Mouse (Mus musculus): ENCODE measurements around the gene Tfb2m. TPM values are rescaled to one million over a fixed set of nuclear protein-coding genes. Genes with fewer than 3 reads are reported as not detected.
A peak's percentile ranks its signal among the peaks of the same experiment; 100 is the strongest.

The Tfb2m gene
- 10 to 100 TPM; 49.4 to 56.2 TPM for total RNA-seq (2021)

- peak; percentile 98 to 100 for DNase-seq
- intact Hi-C loops (cut with DNase I), result loop anchor here (1.0 to 10.0 kb wide), 4 partner anchors 41 to 259 kb away; partner anchors contain the start of genes Ahctf1 and Gm10518
Observed at GRCm38 (mm10) chr1:179545768-179546550, at the start of gene Tfb2m, which contains the start of gene Cnst. Gene Tfb2m, minus strand, starts transcription at chr1:179546267. Gene Cnst, plus strand, starts transcription at chr1:179546370.

GRCm38 (mm10) chr1:179592972-179593371 is 46.9 kb upstream of the Tfb2m start:
- peak in 1 of 2 experiments; percentile 36 for DNase-seq

GRCm38 (mm10) chr1:179592143-179592542 is 46.1 kb upstream of the Tfb2m start:
- intact Hi-C loops (cut with DNase I), result no loop called here
- DNase-seq, result no peak

More at GRCm38 (mm10) chr1:179592972-179593371, 46.9 kb upstream of the Tfb2m start:
- intact Hi-C loops (cut with DNase I), result no loop called here

- intact Hi-C loops (cut with DNase I), result no loop called here
- no peak for DNase-seq
Observed at GRCm38 (mm10) chr1:179591639-179592038, 45.6 kb upstream of the Tfb2m start.

- intact Hi-C loops (cut with DNase I), result no loop called here
Observed at GRCm38 (mm10) chr1:179588230-179588629, 42.2 kb upstream of the Tfb2m start.

GRCm38 (mm10) chr1:179586430-179587095 is 40.5 kb upstream of the Tfb2m start:
- DNase-seq, result no peak
- intact Hi-C loops (cut with DNase I), result loop anchor here (2.0 kb wide), 1 partner anchor 40 kb away; the partner anchor contains the start of genes Cnst and Tfb2m

More at GRCm38 (mm10) chr1:179588230-179588629, 42.2 kb upstream of the Tfb2m start:
- no peak for DNase-seq

- DNase-seq, result no peak
- intact Hi-C loops (cut with DNase I), result loop anchor here (2.0 kb wide), 1 partner anchor 39 kb away; the partner anchor contains the start of genes Cnst and Tfb2m
Observed at GRCm38 (mm10) chr1:179585646-179586045, 39.6 kb upstream of the Tfb2m start.

- no peak for DNase-seq
- intact Hi-C loops (cut with DNase I), result loop anchor here (5.0 kb wide), 1 partner anchor 1563 kb away; no protein-coding TSS in a partner anchor
Observed at GRCm38 (mm10) chr1:179584220-179584619, 38.2 kb upstream of the Tfb2m start.

GRCm38 (mm10) chr1:179583090-179583489 is 37.0 kb upstream of the Tfb2m start:
- intact Hi-C loops (cut with DNase I), result loop anchor here (5.0 kb wide), 1 partner anchor 1564 kb away; no protein-coding TSS in a partner anchor
- no peak for DNase-seq

- no peak for DNase-seq
- intact Hi-C loops (cut with DNase I), result loop anchor here (5.0 kb wide), 1 partner anchor 1565 kb away; no protein-coding TSS in a partner anchor
Observed at GRCm38 (mm10) chr1:179582021-179582433, 36.0 kb upstream of the Tfb2m start.

- intact Hi-C loops (cut with DNase I), result loop anchor here (2.0 to 5.0 kb wide), 2 partner anchors 15 to 1566 kb away; no protein-coding TSS in a partner anchor
- DNase-seq, result no peak
Observed at GRCm38 (mm10) chr1:179581422-179581821, 35.4 kb upstream of the Tfb2m start.

- DNase-seq, result no peak
- intact Hi-C loops (cut with DNase I), result loop anchor here (2.0 to 5.0 kb wide), 2 partner anchors 13 to 1567 kb away; no protein-coding TSS in a partner anchor
Observed at GRCm38 (mm10) chr1:179580200-179580599, 34.1 kb upstream of the Tfb2m start.

GRCm38 (mm10) chr1:179578625-179579024 is 32.6 kb upstream of the Tfb2m start:
- DNase-seq, result no peak
- intact Hi-C loops (cut with DNase I), result no loop called here

- DNase-seq, result no peak
- intact Hi-C loops (cut with DNase I), result no loop called here
Observed at GRCm38 (mm10) chr1:179573650-179574206, 27.7 kb upstream of the Tfb2m start.

GRCm38 (mm10) chr1:179571686-179572085 is 25.6 kb upstream of the Tfb2m start:
- intact Hi-C loops (cut with DNase I), result no loop called here
- no peak for DNase-seq

- no peak for DNase-seq
- intact Hi-C loops (cut with DNase I), result no loop called here
Observed at GRCm38 (mm10) chr1:179570482-179570881, 24.4 kb upstream of the Tfb2m start.

GRCm38 (mm10) chr1:179568690-179569398 is 22.8 kb upstream of the Tfb2m start:
- DNase-seq, result no peak
- intact Hi-C loops (cut with DNase I), result no loop called here

GRCm38 (mm10) chr1:179567558-179567957 is 21.5 kb upstream of the Tfb2m start:
- intact Hi-C loops (cut with DNase I), result loop anchor here (2.0 kb wide), 1 partner anchor 13 kb away; no protein-coding TSS in a partner anchor
- DNase-seq, result no peak

GRCm38 (mm10) chr1:179563926-179564325 is 17.9 kb upstream of the Tfb2m start:
- intact Hi-C loops (cut with DNase I), result no loop called here
- DNase-seq, result no peak

GRCm38 (mm10) chr1:179563211-179563610 is 17.1 kb upstream of the Tfb2m start:
- intact Hi-C loops (cut with DNase I), result no loop called here
- no peak for DNase-seq
